Mouse (Mus musculus): ENCODE data around the gene Trim66.

- TF ChIP-seq CTCF (IDR thresholded peaks at IDR 0.05; ENCODE audit: low read depth, low read length) (no peak), GATA2 (IDR thresholded peaks at IDR 0.05; ENCODE audit: borderline replicate concordance, low read depth, low read length) (no peak), GATA1 (IDR thresholded peaks at IDR 0.05; ENCODE audit: borderline replicate concordance, low read length) (no peak), POLR2AphosphoS5 (IDR thresholded peaks at IDR 0.05; ENCODE audit: insufficient replicate concordance, low read depth, low read length) (no peak)
Measured at GRCm38 (mm10) chr7:109528356-109528755, 20.4 kb upstream of the Trim66 start.
